Mouse (Mus musculus) A20 (cell line): Measurements from ENCODE around the gene Ppfibp1.
A peak's percentile ranks its signal among the peaks of the same experiment; 100 is the strongest.

Experiments used
- DNase-seq: peaks from one replicate; pipeline ENCODE4 v3.0.0-alpha.2; 2011; ENCODE audit warnings: low read depth, low spot score

Gene Ppfibp1

GRCm38 (mm10) chr6:146995391-146995790 is 107.1 kb downstream of the Ppfibp1 start:
- no peak for DNase-seq

DNA sequence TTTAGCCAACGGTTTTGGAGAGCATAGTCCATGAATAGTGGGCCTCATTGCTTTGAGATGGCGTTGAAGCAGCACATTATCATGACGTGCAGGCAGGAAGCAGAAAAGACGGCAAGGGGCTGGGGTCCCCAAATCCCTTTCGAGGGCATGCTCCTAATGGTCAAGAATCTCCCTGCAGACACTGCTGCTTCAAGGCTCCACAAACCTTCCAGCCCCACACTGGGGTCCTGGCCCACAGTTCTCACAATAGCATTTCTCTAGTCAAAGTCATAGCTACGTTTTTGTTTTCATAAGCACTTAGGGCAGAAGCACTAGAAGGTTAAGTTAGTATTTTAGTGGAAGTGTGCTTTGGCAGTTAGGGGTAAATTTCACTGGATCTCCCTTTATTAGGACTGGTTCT is 107.6 kb downstream of the Ppfibp1 start:
- DNase-seq, result no peak

DNA sequence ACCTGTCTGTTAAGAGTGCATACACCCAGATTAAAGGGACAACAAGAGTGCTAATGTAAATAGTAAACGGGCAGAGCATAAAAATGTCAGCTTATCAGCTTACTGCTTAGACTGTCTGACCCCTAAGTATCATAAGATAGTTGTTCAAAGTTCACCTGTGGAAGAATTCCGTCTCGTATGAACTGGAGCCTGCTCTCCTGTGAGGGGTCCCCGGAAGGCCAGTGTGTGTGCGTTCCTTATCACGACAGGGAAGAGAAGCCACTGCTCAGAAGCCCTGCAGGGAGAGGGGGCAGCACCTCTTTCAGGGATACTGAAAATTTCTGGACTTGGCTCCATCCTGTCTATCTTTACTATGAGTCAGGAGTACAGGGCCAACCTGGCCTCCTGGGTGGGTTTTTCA is 108.7 kb downstream of the Ppfibp1 start:
- no peak for DNase-seq

GRCm38 (mm10) chr6:146998710-146999109 is 110.4 kb downstream of the Ppfibp1 start:
- no peak for DNase-seq

DNA sequence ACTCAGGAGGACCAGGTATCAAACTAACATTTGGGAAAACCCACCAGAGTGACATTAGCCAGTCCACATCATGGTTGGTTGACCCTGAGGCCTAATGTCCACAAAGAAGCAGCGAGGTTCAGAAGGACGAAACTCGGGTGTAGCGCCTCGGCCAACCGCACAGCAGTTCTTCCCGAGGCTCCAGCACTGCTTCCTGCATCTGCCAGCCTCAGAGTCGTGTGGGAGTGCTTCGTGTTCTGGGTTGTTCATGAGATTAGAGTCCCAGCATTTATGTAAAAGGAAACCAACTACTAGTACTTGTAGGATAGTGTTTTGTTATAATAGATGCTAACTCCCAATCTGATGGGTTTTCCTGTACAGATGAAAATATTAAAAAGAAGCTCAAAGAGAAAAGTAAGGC is 111.0 kb downstream of the Ppfibp1 start:
- no peak for DNase-seq

DNA sequence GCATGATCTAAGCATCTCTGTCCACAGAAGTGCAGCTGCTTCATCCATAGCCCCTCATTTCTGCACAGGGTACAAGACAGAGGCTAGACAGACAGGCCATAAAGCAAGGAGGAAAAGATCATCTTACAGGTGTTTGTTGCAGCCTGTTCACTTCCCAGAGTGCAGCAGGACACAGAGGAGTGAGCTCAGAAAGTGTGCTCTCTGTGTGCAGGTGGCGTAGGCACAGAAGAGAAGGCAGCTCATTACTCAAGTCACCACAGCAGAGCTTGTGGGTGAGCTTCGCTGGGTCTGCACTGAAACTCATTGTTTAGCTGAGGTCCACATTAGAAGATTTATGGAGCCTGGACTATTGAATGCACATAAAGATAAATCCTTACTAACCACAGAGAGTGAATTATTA is 111.5 kb downstream of the Ppfibp1 start:
- no peak for DNase-seq

GRCm38 (mm10) chr6:147008148-147008547 is 119.9 kb downstream of the Ppfibp1 start:
- peak; percentile 62 for DNase-seq

GRCm38 (mm10) chr6:147010358-147010757 is 122.1 kb downstream of the Ppfibp1 start:
- peak; percentile 86 for DNase-seq

DNA sequence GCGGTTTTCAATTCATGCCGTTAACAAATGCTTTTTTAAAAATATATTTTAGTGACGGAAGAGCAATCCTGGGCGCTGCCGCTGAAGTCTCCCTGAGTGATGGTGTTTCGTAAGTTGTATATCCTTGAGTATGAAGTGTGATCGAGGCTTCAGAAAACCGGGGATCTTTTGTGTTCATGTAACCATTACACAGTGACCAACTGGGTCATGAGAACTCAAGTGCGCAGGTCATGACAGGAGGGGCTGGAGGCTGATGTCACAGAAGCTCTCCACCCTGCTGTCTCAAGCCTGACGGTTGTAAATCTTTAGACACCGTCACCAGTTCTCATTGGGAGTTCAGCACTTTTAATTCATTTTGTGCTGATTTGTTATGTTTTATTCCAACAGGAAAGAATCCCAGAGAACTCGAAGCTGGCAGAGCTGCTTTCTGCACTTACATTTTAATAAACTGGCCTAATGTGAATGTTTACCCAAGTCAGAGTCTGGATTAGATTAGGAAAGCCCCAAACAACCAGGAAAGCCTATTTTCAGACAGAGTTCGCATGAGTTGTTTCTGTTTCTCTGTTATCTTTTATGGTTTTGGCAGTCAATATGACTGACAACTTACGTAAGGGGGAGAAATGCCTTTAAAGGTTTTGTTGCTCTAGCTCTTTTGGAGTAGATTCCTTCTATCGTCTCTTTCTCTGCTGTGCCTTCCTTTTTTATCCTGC is 122.7 kb downstream of the Ppfibp1 start:
- DNase-seq, result peak; percentile 81

DNA sequence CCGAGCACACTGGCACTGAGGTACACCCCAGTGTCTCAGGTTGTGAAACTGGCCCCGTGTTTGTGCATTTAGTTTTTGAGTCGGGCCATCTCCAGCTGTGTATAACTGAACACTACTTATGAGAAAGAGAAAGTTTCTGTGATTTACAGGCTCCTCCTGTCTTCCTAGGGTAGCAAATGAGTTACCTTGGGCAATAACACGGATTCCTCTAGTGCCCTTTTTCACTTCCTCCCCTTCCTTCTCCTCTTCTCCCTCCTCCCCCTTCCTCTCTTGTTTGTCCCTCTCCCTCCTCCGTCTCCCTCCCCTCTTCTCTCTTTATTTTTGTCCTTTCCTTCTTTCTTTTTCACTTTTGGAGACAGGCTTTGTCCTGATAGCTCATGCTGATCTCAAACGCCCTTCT is 123.3 kb downstream of the Ppfibp1 start:
- DNase-seq, result no peak

DNA sequence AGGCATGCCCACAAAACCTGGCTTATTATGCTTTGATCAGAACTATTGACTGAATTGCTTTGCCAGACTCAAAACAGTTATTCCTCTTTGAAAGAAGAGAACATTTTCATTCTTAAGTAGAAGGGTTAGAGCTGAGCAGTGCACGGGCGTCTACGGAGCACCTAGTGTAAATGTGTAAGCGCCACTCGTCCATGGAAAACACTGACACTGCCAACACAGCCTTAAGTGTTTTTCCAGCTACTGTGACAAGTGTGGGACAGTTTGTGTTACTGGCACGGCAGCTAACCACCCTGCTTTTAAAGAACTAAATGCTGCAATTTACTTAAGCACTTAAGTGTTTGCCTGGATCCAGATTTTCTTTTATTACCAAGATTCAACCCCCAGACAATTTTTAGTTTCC is 123.7 kb downstream of the Ppfibp1 start:
- DNase-seq, result no peak

GRCm38 (mm10) chr6:147013546-147013945 is 125.3 kb downstream of the Ppfibp1 start:
- peak; percentile 37 for DNase-seq

- DNase-seq, result no peak
Observed at GRCm38 (mm10) chr6:147017906-147018305, 129.6 kb downstream of the Ppfibp1 start.

DNA sequence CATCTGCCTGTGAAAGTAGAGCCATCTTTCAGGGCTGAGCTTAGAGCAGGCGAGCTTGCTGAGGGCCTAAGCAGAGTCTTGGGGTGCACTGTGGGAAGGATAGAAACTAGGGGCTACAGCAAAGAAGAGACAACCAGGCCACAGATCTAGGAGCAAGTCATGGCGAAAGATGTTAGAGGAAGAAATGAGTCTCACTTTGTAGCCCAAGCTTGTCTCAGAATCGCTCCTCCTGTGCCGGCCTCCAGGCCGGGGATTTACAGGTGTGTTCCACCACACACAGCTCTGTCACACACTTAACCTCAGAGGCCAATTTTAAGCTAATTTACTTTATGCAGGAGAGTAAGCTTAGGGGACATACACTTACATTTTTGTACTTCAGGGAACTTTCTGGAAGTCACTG is 130.1 kb downstream of the Ppfibp1 start:
- DNase-seq, result no peak

DNA sequence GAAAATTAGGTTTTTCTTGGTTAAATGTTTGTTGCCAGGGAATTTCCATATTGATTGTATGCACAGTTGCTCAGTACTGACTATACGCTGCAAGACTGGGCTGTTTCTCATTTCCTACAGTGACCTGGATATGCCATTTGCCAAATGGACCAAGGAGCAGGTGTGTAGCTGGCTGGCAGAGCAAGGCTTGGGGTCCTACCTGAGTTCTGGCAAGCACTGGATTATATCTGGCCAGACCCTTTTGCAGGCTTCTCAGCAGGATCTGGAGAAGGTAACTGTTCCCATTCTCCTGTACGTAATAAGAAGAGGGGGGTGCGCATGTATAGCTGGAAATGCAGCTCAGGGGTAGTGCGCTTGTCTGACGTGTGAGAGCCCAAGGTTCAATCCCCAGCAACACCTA is 132.9 kb downstream of the Ppfibp1 start:
- no peak for DNase-seq

DNA sequence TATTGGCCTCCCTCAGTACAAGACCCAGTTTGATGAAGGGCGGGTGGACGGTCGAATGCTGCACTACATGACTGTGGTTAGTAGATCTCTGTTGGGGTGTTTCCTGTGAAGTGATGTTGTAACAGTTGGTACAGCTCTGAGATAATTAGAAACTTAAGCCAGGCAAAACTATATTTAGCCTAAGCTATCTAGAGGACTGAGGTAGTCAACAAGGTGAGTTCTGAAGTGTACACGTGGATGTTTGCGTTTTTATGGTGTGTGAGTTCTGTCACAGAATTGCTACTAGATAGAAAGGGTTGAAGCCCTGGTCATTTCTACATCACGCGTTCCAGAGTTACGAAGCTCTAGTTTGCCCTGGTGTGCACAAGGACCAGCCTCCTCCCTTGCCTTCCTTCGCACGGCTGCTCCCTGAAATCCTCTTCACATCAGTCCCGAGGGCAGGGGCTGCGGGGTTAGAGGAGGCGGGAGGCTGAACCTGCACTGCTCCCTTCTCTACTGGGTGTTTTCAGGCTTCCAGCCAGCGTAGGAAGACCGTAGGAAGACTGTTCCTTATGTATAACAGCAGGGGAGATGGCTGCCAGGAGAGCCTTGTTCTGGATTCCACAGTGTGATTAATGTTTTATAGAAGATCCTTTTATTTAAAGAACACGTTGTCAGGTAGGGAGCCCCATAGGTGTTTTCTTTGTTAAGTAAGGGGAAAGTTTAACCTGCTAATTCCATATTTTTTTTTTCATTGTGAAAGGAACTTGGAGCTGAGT is 134.3 kb downstream of the Ppfibp1 start:
- no peak for DNase-seq

DNA sequence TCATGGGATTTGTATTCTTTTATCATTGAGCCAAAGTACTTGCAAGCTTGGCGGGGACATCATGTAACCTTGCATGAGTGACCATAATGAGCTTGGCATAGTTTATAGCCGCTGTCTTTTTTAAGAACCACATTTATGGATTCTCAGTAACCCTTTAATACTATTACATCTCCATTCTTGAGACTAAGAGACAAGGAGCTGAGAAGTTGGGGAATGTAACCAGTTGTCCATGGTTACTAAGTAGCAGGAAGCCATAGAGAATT is 134.8 kb downstream of the Ppfibp1 start:
- no peak for DNase-seq

- DNase-seq, result no peak
Observed at GRCm38 (mm10) chr6:147023568-147023967, 135.3 kb downstream of the Ppfibp1 start.

GRCm38 (mm10) chr6:147024761-147025160 is 136.5 kb downstream of the Ppfibp1 start:
- no peak for DNase-seq

- no peak for DNase-seq
Observed at GRCm38 (mm10) chr6:147028396-147028795, 140.1 kb downstream of the Ppfibp1 start.

DNA sequence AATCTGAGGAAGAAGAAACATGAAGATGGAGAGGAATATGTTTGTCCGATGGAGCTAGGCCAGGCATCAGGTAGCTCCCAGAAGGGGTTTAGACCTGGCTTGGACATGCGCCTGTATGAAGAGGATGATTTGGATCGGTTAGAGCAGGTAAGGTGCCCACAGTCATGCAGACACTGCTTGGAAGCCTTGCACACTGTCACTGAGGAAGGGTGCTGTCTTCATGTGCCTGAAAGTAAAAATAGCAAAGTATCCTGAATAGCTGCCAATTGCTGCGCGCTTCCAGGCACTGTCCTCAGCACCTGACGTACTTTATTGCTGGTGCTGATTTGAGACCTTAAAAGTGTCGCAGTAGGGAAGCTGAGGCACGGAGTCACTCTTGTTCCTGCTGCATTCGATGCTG is 141.3 kb downstream of the Ppfibp1 start:
- no peak for DNase-seq

DNA sequence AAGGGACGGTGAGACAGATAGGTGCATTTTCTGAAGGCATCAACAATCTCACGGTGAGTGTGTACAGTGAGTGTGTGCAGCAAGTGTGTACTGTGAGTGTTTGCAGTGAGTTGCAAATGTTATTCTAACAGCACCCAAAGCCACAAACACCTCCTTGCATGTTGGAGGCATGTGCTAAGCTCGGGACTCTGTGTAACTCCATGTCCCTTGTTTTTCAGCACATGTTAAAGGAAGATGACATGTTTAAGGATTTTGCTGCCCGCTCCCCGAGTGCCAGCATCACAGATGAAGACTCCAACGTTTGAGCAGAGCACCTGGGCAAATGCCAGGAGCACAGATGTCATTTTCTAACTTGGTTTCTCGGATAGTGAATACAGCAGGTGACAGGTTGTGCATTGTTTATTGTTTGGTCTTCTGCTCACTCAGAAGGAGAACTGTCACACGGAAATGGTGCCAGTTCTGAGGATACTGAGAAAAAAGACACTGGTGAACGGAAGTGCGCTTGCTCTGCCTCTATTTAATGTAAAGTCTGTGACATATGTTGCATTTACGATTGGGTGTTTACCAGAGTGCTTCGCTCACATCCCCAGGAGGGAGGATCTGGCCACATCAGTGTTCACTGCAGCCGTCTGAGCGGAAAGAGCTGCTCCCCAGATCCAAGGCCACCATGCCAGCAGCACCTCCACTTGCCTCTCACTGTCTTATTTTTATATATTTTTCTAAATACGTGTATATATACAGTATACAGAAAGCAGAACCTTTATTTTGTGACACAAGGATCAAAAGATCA is 142.0 kb downstream of the Ppfibp1 start:
- DNase-seq, result no peak
